Mouse (Mus musculus) retina, postnatal 1 day (tissue): ENCODE measurements at regions not wholly inside any gene's neighbourhood (a gene's known extent, or its start where the extent isn't known, plus 50 kb on each side); places are given as distances from the start of the nearest gene placed in this dataset.

Experiments
- DNase-seq: peaks from one replicate; pipeline ENCODE4 v3.0.0-alpha.2; 2012

GRCm38 (mm10) chr9:87326374-87327295 lies 71.3 kb upstream of the Cep162 start:
- peak; percentile 6 for DNase-seq

GRCm38 (mm10) chr9:87323690-87324089 lies 68.4 kb upstream of the Cep162 start:
- peak; percentile 22 for DNase-seq

DNA sequence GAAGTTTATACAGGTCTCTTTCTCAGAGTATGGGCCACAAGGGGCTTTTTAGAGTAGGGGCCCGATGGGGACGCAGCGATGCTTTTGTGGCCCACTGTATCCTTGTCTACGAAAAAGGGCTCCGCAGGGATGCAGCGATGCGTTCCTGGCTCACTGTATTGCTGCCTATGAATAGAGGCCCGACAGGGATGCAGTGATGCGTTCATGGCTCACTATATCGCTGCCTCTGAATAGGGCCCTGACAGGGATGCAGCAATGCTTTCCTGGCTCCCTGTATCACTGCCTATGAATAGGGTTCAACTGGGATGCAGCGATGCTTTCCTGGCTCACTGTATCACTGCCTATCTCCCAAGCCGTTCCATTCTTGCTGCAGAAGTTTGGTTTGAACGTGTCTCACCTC lies 65.4 kb upstream of the Cep162 start:
- DNase-seq, result peak; percentile 58

- DNase-seq, result no peak
These were observed 63.4 kb upstream of the Cep162 start for GRCm38 (mm10) chr9:87318767-87319166.

GRCm38 (mm10) chr9:87310150-87310549 lies 54.8 kb upstream of the Cep162 start:
- DNase-seq, result no peak
